Mouse (Mus musculus) CD8-positive naive resting alpha-beta T cell, adult 57 days (primary cell): ENCODE results near the gene Olfr1167. TPM values are rescaled to one million over a fixed set of nuclear protein-coding genes. Genes with fewer than 3 reads are reported as not detected.

Experiments used
- total RNA-seq: library from RNA; stranded (reverse); gene quantifications from one replicate; pipeline ENCODE4 v1.2.4, GENCODE M21; 2023

The Olfr1167 gene
- total RNA-seq = not detected

DNA sequence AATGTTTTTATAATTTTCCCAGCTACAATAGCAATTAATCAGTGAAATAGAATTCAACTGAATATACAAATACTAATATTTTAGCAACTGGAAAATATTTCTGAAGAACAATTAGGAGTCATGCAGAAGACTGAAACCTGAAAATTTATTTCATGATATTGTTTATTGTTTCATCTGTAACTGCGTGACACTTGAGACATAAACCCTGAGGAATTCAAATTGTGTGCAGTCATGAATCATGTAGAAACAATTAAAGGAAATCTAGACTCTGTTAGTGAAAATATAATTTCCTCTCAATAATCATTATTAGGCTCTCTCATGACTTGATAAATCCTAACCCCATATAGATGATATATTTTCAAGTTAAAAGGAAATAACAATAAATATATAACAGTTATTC lies at the start of gene Olfr1167:
Gene Olfr1167 (minus strand): TSS at position 101 of the 400 bp plus-strand sequence.

GRCm38 (mm10) chr2:88181580-88181979 lies 26.6 kb upstream of the Olfr1167 start, which contains the start of gene Olfr1168:
Gene Olfr1168, plus strand, starts transcription at chr2:88181880.

GRCm38 (mm10) chr2:88128172-88128571 lies 26.8 kb downstream of the Olfr1167 start, which contains the start of gene Olfr1166:
Gene Olfr1166, minus strand, starts transcription at chr2:88128272.

Other genes starting within 250 kb of the Olfr1167 start
- gene Olfr1155, start 210.1 kb downstream of the Olfr1167 start, total RNA-seq = not detected
- gene Olfr1156, start 202.1 kb downstream of the Olfr1167 start, total RNA-seq = not detected
- not detected for gene Olfr1157, start 186.9 kb downstream of the Olfr1167 start, total RNA-seq
- not detected for gene Olfr74, start 180.5 kb downstream of the Olfr1167 start, total RNA-seq
- not detected for gene Olfr1158, start 165.1 kb downstream of the Olfr1167 start, total RNA-seq
- gene Olfr1160, start 146.9 kb downstream of the Olfr1167 start, total RNA-seq = not detected
- not detected for gene Olfr1161, start 132.4 kb downstream of the Olfr1167 start, total RNA-seq
- not detected for gene Olfr73, start 117.5 kb downstream of the Olfr1167 start, total RNA-seq
- not detected for gene Olfr1162, start 104.1 kb downstream of the Olfr1167 start, total RNA-seq
- gene Olfr1163, start 83.4 kb downstream of the Olfr1167 start, total RNA-seq = not detected
- gene Olfr1164, start 61.2 kb downstream of the Olfr1167 start, total RNA-seq = not detected
- not detected for gene Olfr1166, start 26.9 kb downstream of the Olfr1167 start, total RNA-seq
- not detected for gene Olfr1168, start 26.7 kb upstream of the Olfr1167 start, total RNA-seq
- not detected for gene Olfr1170, start 73.1 kb upstream of the Olfr1167 start, total RNA-seq
- gene Olfr1173, start 124.7 kb upstream of the Olfr1167 start, total RNA-seq = not detected
- not detected for gene Olfr1174-ps, start 159.9 kb upstream of the Olfr1167 start, total RNA-seq
- not detected for gene Olfr1175-ps, start 172.0 kb upstream of the Olfr1167 start, total RNA-seq
- not detected for gene Olfr1176, start 181.5 kb upstream of the Olfr1167 start, total RNA-seq
- gene Olfr1177-ps, start 191.3 kb upstream of the Olfr1167 start, total RNA-seq = not detected
- not detected for gene Olfr1178, start 231.9 kb upstream of the Olfr1167 start, total RNA-seq